Mouse (Mus musculus) E14TG2a.4 (cell line): ENCODE results near the gene Cdc34b.

ENCODE experiments used
- CTCF ChIP-seq: conservative IDR thresholded peaks from 2 replicates; pipeline ENCODE4 v1.5.1; 2014; ENCODE audit warnings: low read length
- NANOG ChIP-seq: IDR thresholded peaks from 2 replicates; pipeline ENCODE4 v1.6.1; 2014; ENCODE audit warnings: borderline replicate concordance, low read length, mixed read lengths

GRCm38 (mm10) chr11:94704020-94704419, 37.6 kb upstream of the Cdc34b start:
- TF ChIP-seq CTCF, result peak; percentile 12
- TF ChIP-seq NANOG, result no peak
